Mouse (Mus musculus) hindbrain, embryonic 16.5 days (tissue): ENCODE data around the gene Kcnk1. TPM values are rescaled to one million over a fixed set of nuclear protein-coding genes. Genes with fewer than 3 reads are reported as not detected.

Source experiments
- polyA plus RNA-seq: library from polyadenylated mRNA; unstranded; fragments of >200 nt; fragmentation: Nextera tagmentation; extraction: Ambion mirVana; gene quantifications from 2 replicates; pipeline ENCODE4 v1.2.1, GENCODE M21; 2015

Kcnk1 gene
- polyA plus RNA-seq, 1 experiment from 2014 or later = 32.7 TPM

Other genes starting within 250 kb of the Kcnk1 start
- gene Pcnx2, start 96.9 kb upstream of the Kcnk1 start, polyA plus RNA-seq = 4.1 and 5.9 TPM in 2 replicates
- gene Map3k21, start 84.7 kb upstream of the Kcnk1 start, polyA plus RNA-seq = 0.94 and 0.95 TPM in 2 replicates